Mouse (Mus musculus) gastrocnemius, adult 2 months (tissue): ENCODE data around the gene Usp39. TPM values are rescaled to one million over a fixed set of nuclear protein-coding genes. Genes with fewer than 3 reads are reported as not detected.

ENCODE experiments used
- DNase-seq: peaks from one replicate; pipeline ENCODE4 v3.0.0; 2022
- H3K27ac ChIP-seq: fragments of 200-600 bp; 2 replicates; pipeline ENCODE4 v1.8.1; 2022; ENCODE audit warnings: mild to moderate bottlenecking
- H3K4me3 ChIP-seq: fragments of 200-600 bp; 2 replicates; pipeline ENCODE4 v1.8.1; 2022; ENCODE audit warnings: mild to moderate bottlenecking, moderate library complexity
- CTCF ChIP-seq: fragments of 200-600 bp; IDR thresholded peaks from 2 replicates; pipeline ENCODE4 v1.8.1; 2022; ENCODE audit warnings: antibody characterized with exemption, mild to moderate bottlenecking, moderate library complexity
- intact Hi-C: fragments of 180-260 bp; cut with DNase I; formaldehyde crosslinking; loops from one replicate; pipeline ENCODE4 v1.15.1; 2025
- total RNA-seq, 2 experiments: library from RNA; stranded (reverse); gene quantifications; 2 replicates each; pipeline ENCODE4 v1.2.3; 2021

Gene Usp39
- total RNA-seq, 2 experiments from 2014 or later: 16.4 to 18.4 TPM

DNA sequence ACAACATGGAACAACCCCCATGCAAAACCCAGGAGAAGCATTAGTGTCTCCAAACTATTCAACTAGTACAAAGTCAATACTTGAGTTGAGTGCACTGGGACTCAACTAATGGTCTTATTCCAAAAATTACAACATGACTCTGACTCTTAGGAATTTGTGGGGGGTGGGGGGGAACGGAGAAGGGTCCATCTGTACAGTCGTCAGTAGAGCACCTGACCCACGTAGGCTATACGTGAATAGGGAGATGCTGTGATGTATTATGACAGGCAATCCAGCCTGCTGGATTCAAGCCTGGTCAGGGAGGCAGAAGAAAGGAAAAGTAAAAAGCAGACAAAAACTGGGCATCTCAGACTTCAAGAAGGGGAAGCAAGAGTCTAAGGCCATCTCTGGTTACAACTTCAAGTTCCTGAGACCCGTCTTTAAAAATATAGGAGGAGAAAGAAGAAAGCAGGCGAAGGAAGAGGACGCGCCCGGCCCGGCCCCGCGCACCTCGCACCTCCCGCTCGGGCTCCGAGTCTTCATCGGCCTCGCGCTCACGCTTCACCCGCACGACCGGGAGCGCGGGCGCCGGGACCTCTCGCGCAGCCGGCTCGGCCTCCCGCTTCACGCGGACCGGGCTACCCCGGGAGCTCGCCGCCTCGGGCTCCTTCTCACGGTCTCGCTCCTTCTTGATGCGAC is 449 bp downstream of the Usp39 start:
- no peak for TF ChIP-seq CTCF
- H3K4me3 ChIP-seq: peak overlapping the region; percentile 85
- DNase-seq: no peak
- H3K27ac ChIP-seq: peak overlapping the region; percentile 97
- intact Hi-C loops: no loop called here

DNA sequence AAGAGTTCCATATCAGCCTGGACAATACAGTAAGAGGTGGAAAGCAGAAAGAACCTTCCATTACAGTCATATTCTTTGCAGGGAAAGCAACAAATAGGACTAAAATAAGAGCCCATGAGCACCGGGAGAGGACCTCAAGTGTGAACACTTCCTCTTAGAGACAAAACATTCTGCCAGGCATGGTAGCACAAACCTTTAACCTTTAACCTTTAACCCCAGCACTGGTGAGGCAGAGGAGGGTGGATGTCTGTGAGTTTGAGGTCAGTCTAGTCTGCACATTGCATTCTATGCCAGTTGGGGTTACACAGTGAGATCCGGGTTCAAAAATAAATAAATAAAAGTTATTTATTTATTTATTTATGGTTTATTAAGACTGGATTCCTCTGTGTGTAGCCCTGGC is 4.5 kb downstream of the Usp39 start:
- H3K4me3 ChIP-seq: no peak overlapping the region
- no peak overlapping the region for H3K27ac ChIP-seq
- intact Hi-C loops: no loop called here

DNA sequence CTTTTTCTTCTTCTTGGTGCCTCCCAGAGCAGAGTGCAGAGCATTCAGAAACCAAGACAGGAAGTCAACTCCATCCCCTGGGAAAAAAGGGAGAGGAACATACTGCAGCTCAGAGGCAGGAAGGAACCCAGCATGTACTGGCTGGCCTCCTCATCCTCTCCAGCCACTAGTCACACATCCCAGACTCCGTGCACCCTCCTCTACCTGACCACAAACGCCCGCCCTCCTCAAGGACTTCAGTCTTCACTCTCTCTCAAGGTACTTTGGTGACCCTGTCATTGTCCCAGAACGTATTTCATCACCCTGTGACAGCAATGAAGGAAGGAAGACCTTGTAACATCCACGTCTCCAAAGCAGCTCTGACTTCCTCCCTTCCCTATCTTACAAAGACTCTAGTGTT is 11.9 kb downstream of the Usp39 start:
- DNase-seq: no peak
- 0 out of 2 replicates have a peak overlapping the region, but pooled peaks have one; percentile 24 for H3K27ac ChIP-seq
- intact Hi-C loops: no loop called here
- H3K4me3 ChIP-seq: no peak overlapping the region
- no peak for TF ChIP-seq CTCF

More for the DNA sequence above, 4.5 kb downstream of the Usp39 start:
- DNase-seq: no peak
- no peak for TF ChIP-seq CTCF

DNA sequence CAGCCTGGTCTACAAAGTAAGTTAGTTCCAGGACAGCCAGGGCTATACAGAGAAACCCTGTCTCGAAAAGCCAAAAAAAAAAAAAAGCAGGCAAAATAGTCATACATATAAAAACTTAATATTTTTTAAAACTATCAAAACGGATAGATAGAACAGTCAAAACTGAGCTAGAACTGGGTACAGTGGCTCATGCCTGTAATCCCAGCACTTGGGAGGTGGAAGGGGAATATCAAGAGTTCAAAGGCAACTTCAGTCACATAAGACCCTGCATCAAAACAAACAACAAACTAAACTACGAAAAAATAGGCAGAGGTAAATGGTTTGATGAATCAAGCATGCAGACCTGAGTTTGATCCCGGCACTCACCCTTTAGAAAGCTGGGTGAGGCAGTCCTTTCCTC is 14.9 kb downstream of the Usp39 start:
- DNase-seq: no peak
- Histone ChIP-seq H3K4me3 (no peak overlapping the region), H3K27ac (no peak overlapping the region)
- intact Hi-C loops: no loop called here
- TF ChIP-seq CTCF: no peak

DNA sequence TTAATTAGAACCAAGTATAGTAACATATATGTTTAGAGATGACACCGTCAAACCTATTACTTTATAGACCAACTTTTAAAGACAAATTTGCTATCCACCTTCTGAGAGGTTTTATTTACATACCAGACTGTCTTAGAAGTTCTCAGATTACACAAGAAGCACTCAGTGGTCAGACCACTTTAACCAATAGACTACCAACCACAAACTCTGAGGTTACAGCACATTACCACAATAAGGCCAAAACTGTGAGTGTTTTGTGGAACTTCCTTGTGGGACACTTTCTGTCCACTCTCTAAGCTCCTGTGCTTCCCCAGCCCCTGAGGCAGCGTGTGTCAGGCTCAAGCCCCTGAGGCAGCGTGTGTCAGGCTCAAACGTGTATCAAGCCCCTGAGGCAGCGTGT is 16.0 kb downstream of the Usp39 start:
- no peak overlapping the region for H3K4me3 ChIP-seq
- intact Hi-C loops: loop anchor here (10.0 kb wide), 1 partner anchor 404 kb away; no protein-coding TSS in a partner anchor
- DNase-seq: no peak
- no peak for TF ChIP-seq CTCF
- H3K27ac ChIP-seq: no peak overlapping the region

DNA sequence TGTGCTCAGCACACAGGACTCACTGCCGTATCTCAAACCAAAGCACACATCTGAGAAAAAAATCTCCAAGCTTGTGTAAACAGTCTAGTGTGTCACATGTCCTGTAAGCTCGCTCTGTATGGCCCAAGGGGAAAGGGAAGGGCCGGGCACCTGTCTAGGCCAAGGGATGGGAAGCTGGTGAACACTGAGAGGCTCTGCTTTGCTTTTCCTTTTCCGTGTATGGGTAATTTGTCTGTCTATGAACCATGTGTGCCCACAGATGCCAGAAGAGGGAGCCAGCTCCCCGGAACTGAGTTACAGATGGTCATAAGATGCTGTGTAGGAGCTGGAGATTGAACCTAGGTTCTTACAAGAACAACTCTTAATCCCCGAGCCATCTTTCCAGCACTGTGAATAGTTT is 18.7 kb downstream of the Usp39 start:
- intact Hi-C loops: loop anchor here (10.0 kb wide), 1 partner anchor 401 kb away; no protein-coding TSS in a partner anchor
- no peak overlapping the region for H3K4me3 ChIP-seq
- TF ChIP-seq CTCF: peak; percentile 55
- DNase-seq: peak; percentile 43
- no peak overlapping the region for H3K27ac ChIP-seq

DNA sequence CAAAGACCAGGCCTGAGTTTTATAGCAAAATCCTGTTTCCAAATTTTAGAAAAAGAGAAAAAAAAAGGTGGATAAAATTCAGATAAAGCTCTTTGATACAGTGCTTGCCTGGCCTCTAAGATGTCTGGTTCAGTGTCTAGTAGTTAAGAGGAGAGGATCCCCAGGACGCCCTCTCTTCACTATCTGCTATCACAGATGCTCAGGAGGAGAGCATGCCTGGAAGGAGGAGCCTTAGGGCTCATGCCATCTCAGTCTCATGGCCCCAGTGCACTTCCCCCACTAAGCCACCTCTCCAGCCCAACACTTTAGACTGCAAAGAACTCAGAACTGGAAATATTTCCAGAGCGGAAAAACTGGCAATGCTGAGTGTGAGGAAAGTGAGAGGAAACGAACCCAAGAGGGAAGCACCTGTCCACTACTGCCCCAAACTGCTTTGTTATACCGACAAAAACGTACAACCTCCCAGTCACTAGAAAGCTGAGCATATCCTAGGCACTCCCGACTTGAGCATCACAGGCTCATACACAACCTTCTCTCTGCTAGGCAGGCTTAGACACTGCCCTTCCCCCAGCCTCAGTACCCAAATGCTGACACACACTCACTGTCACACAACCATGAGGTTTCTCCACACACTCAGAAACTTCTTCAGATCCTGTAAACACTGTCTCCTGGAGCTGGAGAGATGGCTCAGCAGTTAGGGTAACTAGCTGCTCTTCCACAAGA is 21.0 kb downstream of the Usp39 start:
- no peak for TF ChIP-seq CTCF
- DNase-seq: no peak
- intact Hi-C loops: loop anchor here (10.0 kb wide), 1 partner anchor 399 kb away; no protein-coding TSS in a partner anchor
- H3K4me3 ChIP-seq: no peak overlapping the region
- no peak overlapping the region for H3K27ac ChIP-seq

DNA sequence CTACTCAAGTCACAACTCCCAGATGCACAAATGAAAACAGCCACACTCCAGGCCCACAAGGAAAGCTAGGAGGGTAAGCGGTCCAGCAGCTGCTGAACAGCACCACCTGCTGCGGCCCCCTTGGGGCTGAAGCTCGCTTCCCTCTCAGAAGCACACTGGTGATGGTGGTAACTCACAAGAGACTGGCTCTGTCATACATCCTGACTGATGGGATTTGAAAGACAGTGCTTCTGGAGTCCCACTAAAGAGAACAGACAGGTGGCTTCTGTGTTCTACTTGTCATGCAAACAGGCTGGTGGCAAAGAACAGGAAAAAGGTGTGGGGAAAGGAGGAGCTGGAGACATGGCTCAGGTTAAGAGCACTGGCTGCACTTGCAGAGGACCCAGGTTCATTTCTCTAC is 22.0 kb downstream of the Usp39 start:
- H3K4me3 ChIP-seq: no peak overlapping the region
- DNase-seq: no peak
- intact Hi-C loops: loop anchor here (10.0 kb wide), 1 partner anchor 398 kb away; no protein-coding TSS in a partner anchor
- no peak overlapping the region for H3K27ac ChIP-seq
- TF ChIP-seq CTCF: no peak

DNA sequence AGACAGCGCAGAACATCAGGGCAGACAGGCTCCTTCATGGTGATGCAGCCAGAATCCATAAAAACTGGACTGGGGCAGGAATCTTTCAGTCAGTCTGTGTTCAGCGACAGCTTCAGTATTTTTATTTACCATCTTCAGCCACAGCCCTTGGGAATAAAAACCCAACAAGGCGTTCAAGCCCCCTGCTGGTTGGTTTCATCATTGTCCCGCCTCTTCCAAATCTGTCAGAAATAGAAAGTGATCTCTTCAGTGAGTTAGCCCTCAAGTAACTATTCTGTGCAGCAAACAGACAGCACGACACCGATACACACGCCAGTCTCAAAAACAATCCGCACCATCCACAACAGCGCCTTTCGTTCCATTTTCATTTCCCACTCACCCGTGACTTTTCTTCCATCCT is 26.0 kb downstream of the Usp39 start:
- peak; percentile 55 for DNase-seq
- intact Hi-C loops: loop anchor here (2.0 to 5.0 kb wide), 2 partner anchors 34 to 132 kb away; no protein-coding TSS in a partner anchor
- Histone ChIP-seq H3K27ac (peak overlapping the region; percentile 74), H3K4me3 (no peak overlapping the region)
- peak; percentile 68 for TF ChIP-seq CTCF

DNA sequence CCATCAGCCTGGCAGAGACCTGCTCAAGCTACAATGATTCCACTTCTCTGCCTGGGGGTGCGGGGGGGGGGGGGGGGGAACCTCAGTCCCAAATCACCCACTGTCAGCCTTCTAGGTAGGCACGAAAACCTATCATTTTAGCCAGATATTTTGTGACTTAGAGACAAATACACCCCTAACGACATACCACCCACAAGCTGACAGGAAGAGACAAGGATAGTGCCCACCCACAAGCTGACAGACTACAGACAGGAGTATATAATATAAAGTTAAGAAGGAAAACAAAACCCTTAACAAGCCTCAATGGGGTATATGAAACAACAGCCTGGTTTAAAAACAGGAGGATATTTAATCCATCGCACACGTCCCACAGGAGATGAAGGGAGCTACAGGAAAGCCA is 26.5 kb downstream of the Usp39 start:
- DNase-seq: no peak
- Histone ChIP-seq H3K4me3 (no peak overlapping the region), H3K27ac (peak overlapping the region; percentile 74; the same call in 1 of the 2 replicates)
- TF ChIP-seq CTCF: no peak
- intact Hi-C loops: loop anchor here (2.0 to 5.0 kb wide), 2 partner anchors 34 to 131 kb away; no protein-coding TSS in a partner anchor

DNA sequence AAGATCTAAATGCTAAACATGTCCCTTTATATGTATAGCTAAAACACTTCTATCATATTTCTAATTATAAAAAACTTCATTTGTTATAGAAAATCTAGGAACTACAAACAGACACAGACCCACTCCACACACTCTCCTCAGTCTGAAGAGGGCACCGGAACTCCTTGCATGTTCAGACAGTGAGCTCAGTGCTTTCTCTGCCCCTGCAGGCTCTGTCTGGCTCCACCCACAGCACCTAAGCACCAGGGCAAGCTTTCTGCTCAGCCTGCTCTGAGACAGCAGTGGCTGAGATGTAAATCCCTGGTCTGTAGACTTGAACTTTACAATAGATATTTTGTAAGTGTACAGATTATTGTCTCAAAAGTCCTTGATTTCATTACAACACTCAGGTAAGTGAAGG is 28.9 kb downstream of the Usp39 start:
- intact Hi-C loops: loop anchor here (5.0 kb wide), 1 partner anchor 129 kb away; no protein-coding TSS in a partner anchor
- DNase-seq: no peak
- H3K4me3 ChIP-seq: no peak overlapping the region
- no peak for TF ChIP-seq CTCF
- H3K27ac ChIP-seq: no peak overlapping the region

DNA sequence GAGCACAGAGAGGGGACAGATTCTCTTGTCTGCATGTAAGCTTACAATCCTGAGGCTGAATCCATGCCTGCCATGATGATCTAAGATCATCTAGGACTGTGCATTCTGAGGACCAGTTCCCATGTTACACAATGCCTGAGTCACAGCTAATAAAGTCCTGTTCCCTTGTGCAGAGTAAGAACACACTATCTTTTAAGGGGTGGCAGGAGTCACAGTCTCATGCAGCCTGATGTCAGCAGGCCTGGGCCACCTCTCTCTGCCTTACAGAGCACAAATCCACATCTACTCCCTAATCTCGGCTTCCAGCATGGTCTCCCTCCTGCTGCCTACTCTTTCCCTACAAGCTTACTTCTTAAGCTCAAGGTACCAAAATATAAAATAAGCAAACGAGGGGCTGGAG is 29.6 kb downstream of the Usp39 start:
- H3K27ac ChIP-seq: 0 out of 2 replicates have a peak overlapping the region, but pooled peaks have one; percentile 31
- no peak overlapping the region for H3K4me3 ChIP-seq
- no peak for TF ChIP-seq CTCF
- intact Hi-C loops: loop anchor here (5.0 kb wide), 1 partner anchor 128 kb away; no protein-coding TSS in a partner anchor
- DNase-seq: no peak
